Mouse (Mus musculus) heart, postnatal 0 days (tissue): Measurements from ENCODE around the gene Epc2. TPM values are rescaled to one million over a fixed set of nuclear protein-coding genes. Genes with fewer than 3 reads are reported as not detected.

Source experiments
- ATAC-seq: fragments of 200-750 bp; cut with Nextera tagmentation; 2 replicates; pipeline ENCODE4 v1.8.0; 2017; ENCODE audit warnings: low read depth, moderate number of reproducible peaks, moderate library complexity; ENCODE audit not compliant: insufficient read depth
- DNase-seq: peaks from one replicate; pipeline ENCODE4 v3.0.0-alpha.2; 2016; ENCODE audit warnings: low spot score
- H3K27ac ChIP-seq: fragments of 300-500 bp; sonication (generic); 2 replicates; pipeline ENCODE4 v1.5.1; 2014; ENCODE audit warnings: low read depth, mild to moderate bottlenecking
- H3K27me3 ChIP-seq: fragments of 300-500 bp; sonication (generic); 2 replicates; pipeline ENCODE4 v1.6.1; 2014; ENCODE audit warnings: low read length, mixed read lengths; ENCODE audit not compliant: control insufficient read depth, insufficient read depth
- H3K36me3 ChIP-seq: fragments of 300-500 bp; sonication (generic); replicated peaks from 2 replicates; pipeline ENCODE4 v1.6.1; 2014; ENCODE audit warnings: low read length, mixed read lengths; ENCODE audit not compliant: control insufficient read depth, insufficient read depth
- H3K4me1 ChIP-seq: fragments of 300-500 bp; sonication (generic); 2 replicates; pipeline ENCODE4 v1.6.1; 2014; ENCODE audit warnings: antibody characterized with exemption; ENCODE audit not compliant: control insufficient read depth, insufficient read depth
- H3K4me2 ChIP-seq: fragments of 300-500 bp; sonication (generic); 2 replicates; pipeline ENCODE4 v1.6.1; 2014; ENCODE audit warnings: low read depth, mild to moderate bottlenecking, low read length, moderate library complexity
- H3K4me3 ChIP-seq: fragments of 300-500 bp; sonication (generic); 2 replicates; pipeline ENCODE4 v1.5.1; 2014; ENCODE audit warnings: low read depth, low read length
- H3K9ac ChIP-seq: fragments of 300-500 bp; sonication (generic); replicated peaks from 2 replicates; pipeline ENCODE4 v1.6.1; 2014; ENCODE audit warnings: low read depth, low read length, mixed read lengths
- H3K9me3 ChIP-seq: fragments of 300-500 bp; sonication (generic); replicated peaks from 2 replicates; pipeline ENCODE4 v1.6.1; 2016; ENCODE audit warnings: low read length; ENCODE audit not compliant: control insufficient read depth
- CTCF ChIP-seq: IDR thresholded peaks from 2 replicates; pipeline ENCODE4 v1.5.1; 2016; ENCODE audit warnings: antibody characterized with exemption, control low read depth, low read depth
- EP300 ChIP-seq: IDR thresholded peaks from 2 replicates; pipeline ENCODE4 v1.6.1; 2016; ENCODE audit warnings: antibody characterized with exemption, low read depth
- WGBS: fragments of 180-500 bp; shearing (Covaris S2); extraction: QIAGEN DNeasy Blood & Tissue Kit; methylation state at CpG from one replicate; pipeline ENCODE4 v1.1.7; 2014; 5-methylcytosine and 5-hydroxymethylcytosine counted together
- polyA plus RNA-seq: library from polyadenylated mRNA; unstranded; fragments of >200 nt; fragmentation: Nextera tagmentation; extraction: Ambion mirVana; gene quantifications from 2 replicates; pipeline ENCODE4 v1.2.1, GENCODE M21; 2015
- total RNA-seq: library from RNA; depleted of rRNA; stranded (reverse); fragments of >200 nt; gene quantifications from 2 replicates; pipeline ENCODE4 v1.2.3, GENCODE M21; 2014; ENCODE audit warnings: low replicate concordance

Epc2 gene
- total and polyA plus RNA-seq, 2 experiments from 2014 or later: 3.2 to 7.1 TPM

GRCm38 (mm10) chr2:49457797-49458196 is 6.5 kb downstream of the Epc2 start:
- no peak for TF ChIP-seq CTCF
- no peak for TF ChIP-seq EP300
- Histone ChIP-seq H3K4me3 (no peak overlapping the region), H3K36me3 (no peaks in the 10 kb centered on the region), H3K4me1 (no peaks in the 10 kb centered on the region; the same call in 1 of the 2 replicates), H3K9me3 (peaks cover 6% of the 10 kb centered on the region; the same call in 1 of the 2 replicates), H3K27ac (no peak overlapping the region), H3K9ac (no peak overlapping the region), H3K4me2 (no peak overlapping the region), H3K27me3 (no peaks in the 10 kb centered on the region)
- no peak for ATAC-seq
- 67% methylated on average over 2 of the region's 2 CpGs for WGBS
- no peak for DNase-seq

GRCm38 (mm10) chr2:49465672-49466222 is 14.5 kb downstream of the Epc2 start:
- Histone ChIP-seq H3K27me3 (no peaks in the 10 kb centered on the region), H3K9ac (no peak overlapping the region), H3K4me1 (no peaks in the 10 kb centered on the region; the same call in 1 of the 2 replicates), H3K36me3 (no peaks in the 10 kb centered on the region), H3K9me3 (peaks cover 6% of the 10 kb centered on the region; the same call in 1 of the 2 replicates), H3K4me3 (no peak overlapping the region), H3K4me2 (no peak overlapping the region), H3K27ac (no peak overlapping the region)
- 75% methylated on average over 3 of the region's 3 CpGs for WGBS
- TF ChIP-seq EP300 (no peak), CTCF (no peak)
- ATAC-seq (no peak), DNase-seq (no peak)

GRCm38 (mm10) chr2:49467038-49467437 is 15.8 kb downstream of the Epc2 start:
- Histone ChIP-seq H3K9me3 (no peaks in the 10 kb centered on the region), H3K4me3 (no peak overlapping the region), H3K27me3 (no peaks in the 10 kb centered on the region), H3K9ac (no peak overlapping the region), H3K4me1 (no peaks in the 10 kb centered on the region; the same call in 1 of the 2 replicates), H3K27ac (no peak overlapping the region), H3K4me2 (no peak overlapping the region), H3K36me3 (no peaks in the 10 kb centered on the region)
- WGBS: 82% methylated on average over 1 of the region's 1 CpGs
- ATAC-seq (no peak), DNase-seq (no peak)
- no peak for TF ChIP-seq CTCF

GRCm38 (mm10) chr2:49471188-49471587 is 19.9 kb downstream of the Epc2 start:
- Histone ChIP-seq H3K4me3 (no peak overlapping the region), H3K4me2 (no peak overlapping the region), H3K9me3 (no peaks in the 10 kb centered on the region), H3K27me3 (no peaks in the 10 kb centered on the region), H3K27ac (no peak overlapping the region), H3K36me3 (no peaks in the 10 kb centered on the region), H3K4me1 (no peaks in the 10 kb centered on the region; the same call in 1 of the 2 replicates), H3K9ac (no peak overlapping the region)
- TF ChIP-seq CTCF (no peak), EP300 (no peak)
- no peak for ATAC-seq
- DNase-seq: no peak
- WGBS: 85% methylated on average over 3 of the region's 3 CpGs

- no peaks in the 10 kb centered on the region for H3K36me3 ChIP-seq
- H3K9me3 ChIP-seq: no peaks in the 10 kb centered on the region
- H3K4me2 ChIP-seq: no peak overlapping the region
- DNase-seq: no peak
- no peaks in the 10 kb centered on the region for H3K27me3 ChIP-seq
- no peak overlapping the region for H3K27ac ChIP-seq
- H3K4me1 ChIP-seq: no peaks in the 10 kb centered on the region; the same call in 1 of the 2 replicates
- no peak overlapping the region for H3K4me3 ChIP-seq
- TF ChIP-seq EP300 (no peak), CTCF (no peak)
- 64% methylated on average over 5 of the region's 5 CpGs for WGBS
- no peak overlapping the region for H3K9ac ChIP-seq
- no peak for ATAC-seq
These were observed 20.5 kb downstream of the Epc2 start for GRCm38 (mm10) chr2:49471641-49472355.
